Mouse (Mus musculus) thymus, postnatal 25 days (tissue): ENCODE measurements around the gene Gm3015.
"Not testable (repeated sequence)": the region's sequence is repeated elsewhere in the genome, so short reads cannot be mapped to it uniquely, and the experiment has no call there.

Source experiments
- DNase-seq: peaks from one replicate; pipeline ENCODE4 v3.0.0; 2022

Gene Gm3015

DNA sequence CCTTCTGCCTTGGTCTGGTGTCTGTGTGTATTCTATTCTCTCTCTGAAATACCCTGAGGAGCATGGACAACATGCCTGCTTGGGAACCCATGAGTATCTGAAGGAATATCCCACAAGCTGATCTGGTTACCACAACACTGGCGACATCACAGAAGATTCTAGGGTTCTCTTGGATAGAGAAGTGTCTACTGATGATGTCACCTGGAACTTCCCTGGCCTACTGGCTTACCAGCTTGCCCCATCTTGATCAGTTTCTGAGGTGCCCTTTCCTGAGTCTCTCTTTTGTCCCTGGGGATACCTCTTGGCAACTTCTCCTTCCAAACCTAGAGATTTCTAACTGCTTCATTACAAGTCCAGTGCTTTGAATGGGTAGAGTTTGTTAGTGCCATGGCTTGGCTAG lies at the start of gene Gm3015:
TSS of gene Gm3015 (minus strand) at position 101 of the 400 bp plus-strand sequence.
- DNase-seq: not testable (repeated sequence)

DNA sequence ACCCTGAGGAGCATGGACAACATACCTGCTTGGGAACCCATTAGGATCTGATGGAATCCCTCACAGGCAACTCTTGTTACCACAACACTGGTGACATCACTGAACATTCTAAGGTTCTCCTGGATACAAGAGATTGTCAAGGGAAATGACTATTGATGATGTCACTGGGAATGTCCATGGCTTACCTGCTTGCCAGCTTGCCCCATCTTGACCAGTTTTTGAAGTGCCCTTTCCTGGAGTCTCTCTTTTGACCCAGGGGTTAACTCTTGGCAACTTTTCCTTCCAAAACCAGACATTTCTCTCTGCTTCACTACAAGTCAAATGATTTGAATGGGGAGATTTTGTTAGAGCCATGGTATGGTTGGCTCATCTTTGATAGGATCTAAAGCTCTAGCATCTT lies 29.3 kb upstream of the Gm3015 start, which contains the start of gene Gm10377:
TSS of gene Gm10377 (minus strand) at position 101 of the 400 bp plus-strand sequence.
- DNase-seq: not testable (repeated sequence)
